Mouse (Mus musculus) liver, postnatal 0 days (tissue): ENCODE measurements around the gene Lbh.

ENCODE experiments used
- CTCF ChIP-seq: sonication (generic); IDR thresholded peaks from 2 replicates; pipeline ENCODE4 v1.5.1; 2016; ENCODE audit warnings: antibody characterized with exemption, low read depth
- EP300 ChIP-seq: IDR thresholded peaks from 2 replicates; pipeline ENCODE4 v1.6.1; 2016; ENCODE audit warnings: antibody characterized with exemption, low read depth, mild to moderate bottlenecking

GRCm38 (mm10) chr17:72951331-72951730 is 33.2 kb downstream of the Lbh start:
- TF ChIP-seq CTCF (no peak), EP300 (no peak)
